ENCODE assay signal across 8 mouse cellular contexts in the genomic region with DNA sequence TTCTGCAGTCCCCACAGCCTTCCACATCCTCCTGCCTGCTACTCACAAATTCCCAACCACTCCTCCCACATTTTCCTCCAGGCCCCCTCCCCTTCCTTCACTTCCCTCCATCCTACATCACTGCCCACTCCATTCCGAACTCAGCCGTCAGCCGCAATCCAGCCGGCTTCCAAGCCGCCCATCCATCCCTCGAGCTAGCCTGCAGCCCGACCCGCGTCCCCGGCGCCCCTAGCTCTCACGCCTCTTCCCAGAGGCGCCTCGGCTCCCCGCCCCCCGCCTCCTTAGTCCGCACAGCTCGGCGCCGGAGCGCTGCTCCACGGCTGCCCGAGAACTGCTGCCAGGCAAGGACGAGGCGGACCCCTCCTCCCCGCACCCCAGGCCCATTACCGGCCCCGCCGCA. TPM values are rescaled to one million over a fixed set of nuclear protein-coding genes. Genes with fewer than 3 reads are reported as not detected.
DNase-seq lines count a peak whose midpoint lies in the region; ATAC-seq lines count a peak whose summit lies in the region.

No protein-coding gene starts in this region.

- H3K9ac ChIP-seq in forebrain, embryonic 15.5 days (replicated peaks) = peak overlapping the region; percentile 93
- H3K9ac ChIP-seq in midbrain, embryonic 16.5 days (ENCODE audit: low read depth, low read length) = peak overlapping the region; percentile 88

- H3K9me3 ChIP-seq in megakaryocyte, embryonic 14.5 days = peaks cover 9% of the 10 kb centered on the region
- no peaks in the 10 kb centered on the region for H3K9me3 ChIP-seq in forebrain, embryonic 15.5 days
- H3K9me3 ChIP-seq in limb, embryonic 10.5 days (replicated peaks) = no peaks in the 10 kb centered on the region
- no peaks in the 10 kb centered on the region for H3K9me3 ChIP-seq in midbrain, embryonic 16.5 days (replicated peaks; ENCODE audit: control insufficient read depth, low read length, poor library complexity, severe bottlenecking)

- H3K4me3 ChIP-seq in megakaryocyte, embryonic 14.5 days (replicated peaks) = peak overlapping the region; percentile 96
- peak overlapping the region; percentile 77 for H3K4me3 ChIP-seq in forebrain, embryonic 15.5 days
- H3K4me3 ChIP-seq in limb, embryonic 10.5 days = peak overlapping the region; percentile 95
- H3K4me3 ChIP-seq in midbrain, embryonic 16.5 days (ENCODE audit: low read depth, low read length) = peak overlapping the region; percentile 58

- H3K27ac ChIP-seq in forebrain, embryonic 15.5 days (replicated peaks) = peak overlapping the region; percentile 97
- peak overlapping the region; percentile 98 for H3K27ac ChIP-seq in limb, embryonic 10.5 days
- peak overlapping the region; percentile 93 for H3K27ac ChIP-seq in midbrain, embryonic 16.5 days (ENCODE audit: low read length)

- ATAC-seq in megakaryocyte, adult 5-6 weeks (ENCODE audit: poor library complexity, severe bottlenecking) = no peak
- ATAC-seq in forebrain, embryonic 15.5 days (replicated peaks) = peak; percentile 89
- ATAC-seq in midbrain, embryonic 16.5 days = peak; percentile 85

- no peaks in the 10 kb centered on the region for H3K36me3 ChIP-seq in megakaryocyte, embryonic 14.5 days (replicated peaks; ENCODE audit: low read length)
- no peaks in the 10 kb centered on the region for H3K36me3 ChIP-seq in forebrain, embryonic 15.5 days
- H3K36me3 ChIP-seq in limb, embryonic 10.5 days = peaks cover 2% of the 10 kb centered on the region
- no peaks in the 10 kb centered on the region for H3K36me3 ChIP-seq in midbrain, embryonic 16.5 days (ENCODE audit: control insufficient read depth, insufficient read depth, low read length)

- peaks cover 32% of the 10 kb centered on the region for H3K27me3 ChIP-seq in megakaryocyte, embryonic 14.5 days (replicated peaks)
- no peaks in the 10 kb centered on the region for H3K27me3 ChIP-seq in forebrain, embryonic 15.5 days
- H3K27me3 ChIP-seq in limb, embryonic 10.5 days (ENCODE audit: low read depth, poor library complexity, severe bottlenecking) = no peaks in the 10 kb centered on the region
- no peaks in the 10 kb centered on the region for H3K27me3 ChIP-seq in midbrain, embryonic 16.5 days (ENCODE audit: control insufficient read depth, insufficient read depth, low read depth, low read length)

- peak; percentile 69 for DNase-seq in adrenal gland, postnatal 14 days
- no peak for DNase-seq in adrenal gland, adult 2 months
- no peak for DNase-seq in limb, embryonic 10.5 days (ENCODE audit: low spot score)
- DNase-seq in T-cell, adult 2 months (ENCODE audit: low spot score) = no peak

- peaks cover 35% of the 10 kb centered on the region for H3K4me1 ChIP-seq in megakaryocyte, embryonic 14.5 days
- H3K4me1 ChIP-seq in forebrain, embryonic 15.5 days = peaks cover 42% of the 10 kb centered on the region
- H3K4me1 ChIP-seq in limb, embryonic 10.5 days = peaks cover 32% of the 10 kb centered on the region
- H3K4me1 ChIP-seq in midbrain, embryonic 16.5 days (ENCODE audit: control insufficient read depth, insufficient read depth, low read length) = peaks cover 36% of the 10 kb centered on the region

- peak overlapping the region; percentile 81 for H3K4me2 ChIP-seq in forebrain, embryonic 15.5 days (replicated peaks)
- peak overlapping the region; percentile 85 for H3K4me2 ChIP-seq in midbrain, embryonic 16.5 days (ENCODE audit: low read length)

- WGBS in forebrain, embryonic 15.5 days = under 1% methylated on average over 29 of the region's 29 CpGs
- under 1% methylated on average over 29 of the region's 29 CpGs for WGBS in limb, embryonic 10.5 days
- under 1% methylated on average over 29 of the region's 29 CpGs for WGBS in midbrain, embryonic 16.5 days

RNA-seq across cellular contexts. Expression of a gene that starts 0.6 kb away (rescaled TPM):
- 5.8 and 6.1 TPM in 2 replicates for total RNA-seq in adrenal gland, postnatal 14 days (2021)
- 1 to 10 TPM; 5.6 to 5.8 TPM for total RNA-seq in adrenal gland, adult 2 months (2021)
- 4.2 and 4.3 TPM in 2 replicates for polyA plus RNA-seq in adrenal gland, adult 2 months (2012; rRNA removed)
- 0.46 TPM in 1 of 2 replicates, not detected in the other for polyA plus RNA-seq in megakaryocyte, embryonic 14.5 days (2012; ENCODE audit: insufficient read depth, low replicate concordance)
- 0.65 and 1.2 TPM in 2 replicates for total RNA-seq in megakaryocyte, adult 5-6 weeks (2015)
- 0.70 and 0.81 TPM in 2 replicates for total RNA-seq in megakaryocyte, adult 5-6 weeks (2017)
- polyA plus RNA-seq in forebrain, embryonic 15.5 days (2015; fragmentation: Nextera tagmentation; extraction: Ambion mirVana) = 54.9 and 55.6 TPM in 2 replicates
- 24.8 and 28.2 TPM in 2 replicates for polyA plus RNA-seq in limb, embryonic 10.5 days (2016; fragmentation: Nextera tagmentation; extraction: Ambion mirVana)
- polyA plus RNA-seq in midbrain, embryonic 16.5 days (2015; fragmentation: Nextera tagmentation; extraction: Ambion mirVana) = 48.1 and 51.3 TPM in 2 replicates

RNA-seq across cellular contexts. Expression of a gene that starts 25.8 kb away (rescaled TPM):
- 287 and 307 TPM in 2 replicates for total RNA-seq in adrenal gland, postnatal 14 days (2021)
- 100 to 1,000 TPM; 172 to 181 TPM for total RNA-seq in adrenal gland, adult 2 months (2021)
- polyA plus RNA-seq in adrenal gland, adult 2 months (2012; rRNA removed) = 118 and 132 TPM in 2 replicates
- polyA plus RNA-seq in megakaryocyte, embryonic 14.5 days (2012; ENCODE audit: insufficient read depth, low replicate concordance) = 21.1 and 42.7 TPM in 2 replicates
- 15.2 and 17.2 TPM in 2 replicates for total RNA-seq in megakaryocyte, adult 5-6 weeks (2015)
- total RNA-seq in megakaryocyte, adult 5-6 weeks (2017) = 8.8 and 15.5 TPM in 2 replicates
- polyA plus RNA-seq in forebrain, embryonic 15.5 days (2015; fragmentation: Nextera tagmentation; extraction: Ambion mirVana) = 51.5 and 52.3 TPM in 2 replicates
- 29.7 and 31.4 TPM in 2 replicates for polyA plus RNA-seq in limb, embryonic 10.5 days (2016; fragmentation: Nextera tagmentation; extraction: Ambion mirVana)
- polyA plus RNA-seq in midbrain, embryonic 16.5 days (2015; fragmentation: Nextera tagmentation; extraction: Ambion mirVana) = 57.4 and 57.5 TPM in 2 replicates

RNA-seq across cellular contexts. Expression of a gene that starts 57.2 kb away (rescaled TPM):
- total RNA-seq in adrenal gland, postnatal 14 days (2021) = 19.9 and 25.0 TPM in 2 replicates
- 10 to 100 TPM; 14.2 to 25.1 TPM for total RNA-seq in adrenal gland, adult 2 months (2021)
- 24.5 and 24.8 TPM in 2 replicates for polyA plus RNA-seq in adrenal gland, adult 2 months (2012; rRNA removed)
- 3.0 TPM in 1 of 2 replicates, not detected in the other for polyA plus RNA-seq in megakaryocyte, embryonic 14.5 days (2012; ENCODE audit: insufficient read depth, low replicate concordance)
- total RNA-seq in megakaryocyte, adult 5-6 weeks (2015) = 1.2 and 2.0 TPM in 2 replicates
- 3.8 and 4.0 TPM in 2 replicates for total RNA-seq in megakaryocyte, adult 5-6 weeks (2017)
- polyA plus RNA-seq in forebrain, embryonic 15.5 days (2015; fragmentation: Nextera tagmentation; extraction: Ambion mirVana) = 30.0 and 33.6 TPM in 2 replicates
- 29.9 and 44.5 TPM in 2 replicates for polyA plus RNA-seq in limb, embryonic 10.5 days (2016; fragmentation: Nextera tagmentation; extraction: Ambion mirVana)
- 38.6 and 43.0 TPM in 2 replicates for polyA plus RNA-seq in midbrain, embryonic 16.5 days (2015; fragmentation: Nextera tagmentation; extraction: Ambion mirVana)
